Mouse (Mus musculus) limb, embryonic 14.5 days (tissue): Measurements from ENCODE around the gene Sec61g. TPM values are rescaled to one million over a fixed set of nuclear protein-coding genes. Genes with fewer than 3 reads are reported as not detected.

Experiments
- ATAC-seq: fragments of 200-750 bp; cut with Nextera tagmentation; 2 replicates; pipeline ENCODE4 v1.8.0; 2017; ENCODE audit warnings: low read depth, moderate number of reproducible peaks, moderate TSS enrichment; ENCODE audit not compliant: low FRiP score
- DNase-seq: peaks from one replicate; pipeline ENCODE4 v3.0.0-alpha.2; 2015; ENCODE audit warnings: low spot score
- H3K27ac ChIP-seq: fragments of 300-500 bp; sonication (generic); replicated peaks from 2 replicates; pipeline ENCODE4 v1.5.1; 2014; ENCODE audit warnings: low read depth, mild to moderate bottlenecking, low read length, moderate library complexity, mixed read lengths
- H3K27me3 ChIP-seq: fragments of 300-500 bp; sonication (generic); 2 replicates; pipeline ENCODE4 v1.6.1; 2014; ENCODE audit warnings: low read length, mixed read lengths; ENCODE audit not compliant: control insufficient read depth, insufficient read depth
- H3K36me3 ChIP-seq: fragments of 300-500 bp; sonication (generic); 2 replicates; pipeline ENCODE4 v1.6.1; 2014; ENCODE audit warnings: mild to moderate bottlenecking, low read length, moderate library complexity, mixed read lengths; ENCODE audit not compliant: control insufficient read depth, insufficient read depth
- H3K4me1 ChIP-seq: fragments of 300-500 bp; sonication (generic); 2 replicates; pipeline ENCODE4 v1.6.1; 2014; ENCODE audit warnings: antibody characterized with exemption, low read length, mixed read lengths; ENCODE audit not compliant: control insufficient read depth, insufficient read depth
- H3K4me2 ChIP-seq: fragments of 300-500 bp; sonication (generic); replicated peaks from 2 replicates; pipeline ENCODE4 v1.6.1; 2014; ENCODE audit warnings: low read depth, mild to moderate bottlenecking, low read length, moderate library complexity; ENCODE audit not compliant: severe bottlenecking
- H3K4me3 ChIP-seq: fragments of 300-500 bp; sonication (generic); replicated peaks from 2 replicates; pipeline ENCODE4 v1.5.1; 2014; ENCODE audit warnings: low read length
- H3K9ac ChIP-seq: fragments of 300-500 bp; sonication (generic); 2 replicates; pipeline ENCODE4 v1.6.1; 2014; ENCODE audit warnings: mild to moderate bottlenecking, low read depth, low read length, moderate library complexity; ENCODE audit not compliant: severe bottlenecking
- H3K9me3 ChIP-seq: fragments of 300-500 bp; sonication (generic); 2 replicates; pipeline ENCODE4 v1.6.1; 2016; ENCODE audit warnings: low read length; ENCODE audit not compliant: control insufficient read depth
- POLR2A ChIP-seq: fragments of 200-500 bp; IDR thresholded peaks from 2 replicates; pipeline ENCODE4 v1.8.0; 2012; ENCODE audit warnings: inconsistent platforms, mild to moderate bottlenecking, moderate library complexity, borderline replicate concordance; ENCODE audit not compliant: insufficient read depth, insufficient read length; ENCODE audit errors: extremely low read depth
- WGBS: fragments of 180-500 bp; shearing (Covaris S2); extraction: QIAGEN DNeasy Blood & Tissue Kit; methylation state at CpG from one replicate; pipeline ENCODE4 v1.1.7; 2014; 5-methylcytosine and 5-hydroxymethylcytosine counted together
- polyA plus RNA-seq, 2 experiments: library from polyadenylated mRNA; depleted of rRNA in 1 of 2; stranded (reverse) in 1 of 2; unstranded in 1 of 2; fragments of >200 nt; fragmentation: Nextera tagmentation in 1 of 2; extraction: Ambion mirVana in 1 of 2; gene quantifications; 2 replicates each; pipeline versions ENCODE4 v1.2.1 to v1.2.3; 2012 to 2014

The Sec61g gene
- 50.2 and 55.4 TPM in 2 replicates for polyA plus RNA-seq (2012; rRNA removed)
- polyA plus RNA-seq (2014; fragmentation: Nextera tagmentation; extraction: Ambion mirVana), result 36.7 and 45.2 TPM in 2 replicates

DNA sequence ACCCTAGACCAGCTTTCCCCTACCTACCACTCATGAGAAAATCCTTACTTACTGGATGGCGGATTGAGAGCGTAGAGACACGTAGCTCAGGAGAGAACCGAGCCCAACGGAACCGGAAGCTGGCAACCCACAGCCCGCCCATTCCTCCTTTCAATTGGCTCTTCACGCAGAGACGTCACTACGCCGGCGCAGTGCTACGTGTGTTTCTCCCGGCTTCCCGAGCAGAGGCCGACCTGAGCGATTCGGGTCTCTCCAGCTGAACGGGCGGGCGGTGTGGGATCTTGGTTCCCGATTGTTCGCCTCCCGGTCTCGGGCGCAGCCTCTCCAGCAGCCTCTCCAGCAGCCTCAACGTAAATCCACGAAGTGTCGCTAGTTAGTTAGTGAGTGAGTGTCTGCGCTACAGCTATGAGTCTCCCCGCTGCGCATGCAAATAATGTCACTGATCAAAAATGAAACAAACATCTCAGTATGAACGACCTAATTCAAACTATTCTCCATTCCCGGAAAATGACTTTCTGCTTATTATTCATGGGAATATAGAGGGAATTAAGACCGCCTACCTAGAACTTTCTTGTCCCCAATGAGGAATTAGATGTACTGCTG is at the start of gene Sec61g:
TSS of gene Sec61g (minus strand) at position 433 of the 603 bp plus-strand sequence.
- Histone ChIP-seq H3K4me3 (peak within 1 kb of the TSS; percentile 98), H3K9ac (peak within 1 kb of the TSS; percentile 98), H3K36me3 (peaks cover 25% of the 10 kb centered on the region), H3K4me2 (peak within 1 kb of the TSS; percentile 71), H3K27me3 (no peaks in the 10 kb centered on the region), H3K9me3 (no peaks in the 10 kb centered on the region), H3K4me1 (peaks cover 10% of the 10 kb centered on the region), H3K27ac (peak within 1 kb of the TSS; percentile 94)
- ATAC-seq (peak; percentile 99), DNase-seq (peak; percentile 97)
- TF ChIP-seq POLR2A, result peak; percentile 74; the same call in 1 of the 2 replicates
- WGBS, result under 1% methylated on average over 35 of the region's 35 CpGs

DNA sequence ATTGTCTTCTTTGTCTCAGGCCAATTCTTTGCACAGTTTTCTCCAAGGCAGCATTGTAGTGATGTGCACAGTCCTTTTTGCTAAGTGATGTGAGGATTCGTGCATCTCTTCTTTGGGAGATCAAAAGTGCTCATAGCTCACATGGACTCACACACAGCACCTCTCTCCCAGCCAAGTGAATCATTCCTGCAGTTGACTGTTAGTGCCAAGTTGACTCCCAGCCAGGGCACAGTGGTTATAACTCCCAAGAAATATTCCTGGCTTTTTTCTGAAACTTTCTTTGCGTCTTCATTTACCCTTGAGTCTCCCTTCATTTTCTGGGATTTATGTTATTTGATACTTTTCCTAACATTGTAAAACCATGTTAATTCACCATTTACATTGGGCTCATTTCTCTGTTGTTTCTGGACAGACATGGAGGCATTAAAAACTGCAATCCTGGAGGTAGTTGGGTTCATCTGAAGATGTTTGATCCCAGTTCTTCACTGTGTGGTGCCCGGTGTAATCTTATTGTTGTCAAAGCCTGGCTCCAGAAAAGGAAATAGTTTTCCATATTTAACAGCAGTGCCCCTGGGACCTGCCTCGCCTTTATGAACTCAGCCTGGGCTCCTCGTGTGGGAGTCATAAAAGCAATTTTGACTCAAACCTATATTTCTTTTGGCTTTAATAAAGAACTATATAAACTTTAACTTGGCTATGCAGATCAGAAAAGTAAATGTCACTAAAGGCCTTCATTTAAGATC is 38.3 kb upstream of the Sec61g start:
- WGBS, result 42% methylated on average over 5 of the region's 5 CpGs
- TF ChIP-seq POLR2A, result no peak
- no peak overlapping the region for H3K4me2 ChIP-seq
- H3K27ac ChIP-seq, result 0 out of 2 replicates have a peak overlapping the region, but pooled peaks have one; percentile 33
- no peaks in the 10 kb centered on the region for H3K27me3 ChIP-seq
- H3K9me3 ChIP-seq, result no peaks in the 10 kb centered on the region
- H3K4me3 ChIP-seq, result no peak overlapping the region
- ATAC-seq, result peak; percentile 80
- no peaks in the 10 kb centered on the region for H3K36me3 ChIP-seq
- DNase-seq, result peak; percentile 73
- no peak overlapping the region for H3K9ac ChIP-seq
- H3K4me1 ChIP-seq, result peaks cover 4% of the 10 kb centered on the region

GRCm38 (mm10) chr11:16537379-16537778 is 29.1 kb upstream of the Sec61g start:
- no peaks in the 10 kb centered on the region for H3K9me3 ChIP-seq
- no peak overlapping the region for H3K4me3 ChIP-seq
- 100% methylated on average over 1 of the region's 1 CpGs for WGBS
- no peaks in the 10 kb centered on the region for H3K27me3 ChIP-seq
- no peak for TF ChIP-seq POLR2A
- DNase-seq (no peak), ATAC-seq (no peak)
- H3K9ac ChIP-seq, result no peak overlapping the region
- H3K4me1 ChIP-seq, result no peaks in the 10 kb centered on the region
- H3K27ac ChIP-seq, result no peak overlapping the region
- no peak overlapping the region for H3K4me2 ChIP-seq
- H3K36me3 ChIP-seq, result no peaks in the 10 kb centered on the region

DNA sequence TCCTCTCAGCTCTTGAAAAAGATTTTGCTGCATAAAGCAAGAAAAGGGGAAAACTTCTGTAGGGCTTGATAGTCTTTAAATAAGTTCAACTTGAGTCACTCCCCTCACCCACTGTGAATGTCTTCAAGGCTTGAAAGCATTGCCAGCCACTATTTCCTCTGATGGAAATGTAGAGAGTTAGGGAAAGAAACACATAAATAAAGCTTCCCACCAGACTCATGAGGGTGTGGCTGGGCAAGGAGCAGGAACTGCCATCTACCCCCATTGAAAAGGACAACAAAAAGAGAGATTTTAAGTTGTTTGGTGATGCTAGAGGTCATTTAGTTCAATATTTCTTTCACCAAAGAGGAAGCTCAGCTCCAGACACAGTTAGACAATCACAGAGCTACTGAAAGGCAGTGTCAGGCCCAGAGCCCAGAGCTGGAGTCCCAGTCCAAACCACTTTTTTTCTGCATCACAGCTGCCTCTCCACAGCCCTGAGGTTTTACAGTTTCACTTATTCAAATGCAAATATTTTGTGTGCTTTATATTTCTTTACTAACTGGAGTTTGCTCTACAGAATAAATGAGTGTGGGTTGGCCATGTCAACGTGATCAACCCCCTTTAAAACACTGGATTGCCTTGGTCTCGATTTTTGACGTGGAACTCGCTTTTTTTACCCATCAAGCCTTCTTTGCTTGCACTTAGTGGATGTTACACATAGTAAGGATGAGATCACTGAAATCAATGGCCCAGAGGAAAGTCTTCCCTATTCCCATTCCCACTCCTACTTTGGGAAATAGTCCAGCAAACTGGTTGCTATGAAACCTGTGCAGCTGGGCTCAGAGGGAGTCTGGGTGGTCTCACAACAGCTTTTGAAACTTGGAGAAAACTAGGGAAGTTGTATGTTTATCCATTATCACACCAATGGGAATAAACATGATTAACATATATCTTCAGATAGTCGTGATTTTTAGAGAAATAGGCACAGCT is 26.6 kb upstream of the Sec61g start:
- DNase-seq, result no peak
- Histone ChIP-seq H3K4me3 (no peak overlapping the region), H3K4me2 (no peak overlapping the region), H3K9ac (no peak overlapping the region), H3K36me3 (no peaks in the 10 kb centered on the region), H3K4me1 (no peaks in the 10 kb centered on the region), H3K27me3 (no peaks in the 10 kb centered on the region), H3K27ac (no peak overlapping the region), H3K9me3 (no peaks in the 10 kb centered on the region)
- no peak for TF ChIP-seq POLR2A
- ATAC-seq, result no peak
- WGBS, result 71% methylated on average over 5 of the region's 5 CpGs

DNA sequence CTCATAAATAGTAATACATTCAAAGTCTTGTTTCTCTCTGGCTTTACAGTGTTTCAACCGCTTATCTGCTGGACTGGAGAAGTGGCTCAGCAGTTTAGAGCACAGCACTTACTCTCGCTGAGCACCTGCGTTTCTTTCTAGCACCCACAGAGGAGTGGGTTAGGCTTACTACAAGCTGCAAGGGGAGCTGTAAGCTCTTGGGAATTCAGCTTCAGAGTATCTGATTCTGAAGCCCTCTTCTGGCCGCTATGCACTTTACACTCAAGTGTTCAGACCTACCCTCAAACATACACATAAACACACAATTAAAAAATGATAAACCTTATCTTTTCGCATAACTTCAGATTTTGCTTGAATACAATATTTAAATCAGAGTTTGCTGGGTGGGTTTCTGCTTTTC is 24.6 kb upstream of the Sec61g start:
- Histone ChIP-seq H3K9me3 (no peaks in the 10 kb centered on the region), H3K4me3 (no peak overlapping the region), H3K27me3 (no peaks in the 10 kb centered on the region), H3K36me3 (no peaks in the 10 kb centered on the region), H3K4me2 (no peak overlapping the region), H3K27ac (no peak overlapping the region), H3K9ac (no peak overlapping the region), H3K4me1 (no peaks in the 10 kb centered on the region)
- DNase-seq, result peak; percentile 39
- 24% methylated on average over 5 of the region's 5 CpGs for WGBS
- ATAC-seq, result no peak
- no peak for TF ChIP-seq POLR2A
